Mouse (Mus musculus) left cerebral cortex, adult 8-10 months (tissue): ENCODE measurements around the gene Gm2004. TPM values are rescaled to one million over a fixed set of nuclear protein-coding genes. Genes with fewer than 3 reads are reported as not detected.
"Not testable (repeated sequence)": the region's sequence is repeated elsewhere in the genome, so short reads cannot be mapped to it uniquely, and the experiment has no call there.

Experiments
- DNase-seq, 2 experiments: peaks; one replicate each; pipeline ENCODE4 v3.0.0; 2022; ENCODE audit warnings: low spot score in 2 of 2
- total RNA-seq, 4 experiments: library from RNA; stranded (reverse); gene quantifications; 2 replicates each; pipeline ENCODE4 v1.2.4; 2022

The Gm2004 gene
- 1 to 10 TPM in 2 of 4 experiments, under 1 TPM in 2; 0.43 to 8.5 (median 3.9) TPM for total RNA-seq

DNA sequence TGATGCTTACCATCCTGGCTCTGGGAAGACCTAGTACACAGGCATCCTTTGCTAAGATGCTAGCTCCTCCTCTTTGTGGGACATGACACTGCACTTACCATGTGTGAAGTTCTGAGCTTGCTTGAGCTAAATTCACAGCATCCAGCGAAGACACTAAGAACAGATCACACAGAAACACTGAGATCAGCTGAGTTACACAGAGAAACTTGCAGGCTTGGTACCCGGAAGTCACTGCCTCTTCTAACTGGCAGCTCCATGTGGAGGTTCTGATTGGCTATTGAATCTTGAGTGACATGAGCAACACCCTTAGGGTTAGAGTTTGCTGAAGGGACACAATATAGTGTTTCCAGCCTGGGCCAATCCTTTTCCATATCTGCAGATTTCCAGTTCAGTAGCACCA lies at the start of gene Gm2004:
Gene Gm2004 (minus strand): TSS at position 101 of the 400 bp plus-strand sequence.
- not testable (repeated sequence) for DNase-seq

Other genes starting within 250 kb of the Gm2004 start
- gene Zfp966, start 218.7 kb downstream of the Gm2004 start, total RNA-seq = 1 to 10 TPM; 5.3 to 7.5 (median 6.6) TPM
- 10 to 100 TPM; 41.4 to 58.9 (median 53.9) TPM for gene Gm2026, start 184.5 kb downstream of the Gm2004 start, total RNA-seq
- gene 2210418O10Rik, start 76.7 kb upstream of the Gm2004 start, total RNA-seq = 10 to 100 TPM in 1 of 4 experiments, 1 to 10 TPM in 3; 2.2 to 25.7 (median 4.2) TPM
- gene Gm11009, start 169.7 kb upstream of the Gm2004 start, total RNA-seq = not detected